Mouse (Mus musculus) intestine, embryonic 14.5 days (tissue): Measurements from ENCODE around the gene Eftud2. TPM values are rescaled to one million over a fixed set of nuclear protein-coding genes. Genes with fewer than 3 reads are reported as not detected.

ENCODE experiments used
- ATAC-seq: fragments of 200-750 bp; cut with Nextera tagmentation; replicated peaks from 2 replicates; pipeline ENCODE4 v1.8.0; 2017; ENCODE audit warnings: low read depth, moderate number of reproducible peaks, moderate TSS enrichment, moderate library complexity; ENCODE audit not compliant: low FRiP score, low TSS enrichment
- DNase-seq: peaks from one replicate; pipeline ENCODE4 v3.0.0-alpha.2; 2018; ENCODE audit warnings: low spot score
- H3K27ac ChIP-seq: fragments of 300-500 bp; sonication (generic); 2 replicates; pipeline ENCODE4 v1.5.1; 2014; ENCODE audit warnings: low read depth, mild to moderate bottlenecking, control low read depth
- H3K27me3 ChIP-seq: fragments of 300-500 bp; sonication (generic); replicated peaks from 2 replicates; pipeline ENCODE4 v1.6.1; 2014; ENCODE audit warnings: low read length, control low read depth; ENCODE audit not compliant: control insufficient read depth, insufficient read depth
- H3K36me3 ChIP-seq: fragments of 300-500 bp; sonication (generic); 2 replicates; pipeline ENCODE4 v1.6.1; 2014; ENCODE audit warnings: low read length, control low read depth; ENCODE audit not compliant: control insufficient read depth, insufficient read depth
- H3K4me1 ChIP-seq: fragments of 300-500 bp; sonication (generic); replicated peaks from 2 replicates; pipeline ENCODE4 v1.6.1; 2014; ENCODE audit warnings: low read length, control low read depth, mixed read lengths; ENCODE audit not compliant: control insufficient read depth, insufficient read depth
- H3K4me2 ChIP-seq: fragments of 300-500 bp; sonication (generic); 2 replicates; pipeline ENCODE4 v1.6.1; 2014; ENCODE audit warnings: low read length
- H3K4me3 ChIP-seq: fragments of 300-500 bp; sonication (generic); 2 replicates; pipeline ENCODE4 v1.5.1; 2014; ENCODE audit warnings: low read depth, low read length, control low read depth, mixed read lengths
- H3K9ac ChIP-seq: fragments of 300-500 bp; sonication (generic); 2 replicates; pipeline ENCODE4 v1.6.1; 2014; ENCODE audit warnings: mild to moderate bottlenecking, low read length
- H3K9me3 ChIP-seq: fragments of 300-500 bp; sonication (generic); 2 replicates; pipeline ENCODE4 v1.6.1; 2016; ENCODE audit warnings: low read length, control low read depth; ENCODE audit not compliant: control insufficient read depth
- WGBS: fragments of 180-500 bp; shearing (Covaris S2); extraction: QIAGEN DNeasy Blood & Tissue Kit; methylation state at CpG from one replicate; pipeline ENCODE4 v1.1.7; 2014; 5-methylcytosine and 5-hydroxymethylcytosine counted together
- polyA plus RNA-seq: library from polyadenylated mRNA; unstranded; fragments of >200 nt; fragmentation: Nextera tagmentation; extraction: Ambion mirVana; gene quantifications from 2 replicates; pipeline ENCODE4 v1.2.1, GENCODE M21; 2014

Gene Eftud2
- polyA plus RNA-seq = 180 and 184 TPM in 2 replicates

DNA sequence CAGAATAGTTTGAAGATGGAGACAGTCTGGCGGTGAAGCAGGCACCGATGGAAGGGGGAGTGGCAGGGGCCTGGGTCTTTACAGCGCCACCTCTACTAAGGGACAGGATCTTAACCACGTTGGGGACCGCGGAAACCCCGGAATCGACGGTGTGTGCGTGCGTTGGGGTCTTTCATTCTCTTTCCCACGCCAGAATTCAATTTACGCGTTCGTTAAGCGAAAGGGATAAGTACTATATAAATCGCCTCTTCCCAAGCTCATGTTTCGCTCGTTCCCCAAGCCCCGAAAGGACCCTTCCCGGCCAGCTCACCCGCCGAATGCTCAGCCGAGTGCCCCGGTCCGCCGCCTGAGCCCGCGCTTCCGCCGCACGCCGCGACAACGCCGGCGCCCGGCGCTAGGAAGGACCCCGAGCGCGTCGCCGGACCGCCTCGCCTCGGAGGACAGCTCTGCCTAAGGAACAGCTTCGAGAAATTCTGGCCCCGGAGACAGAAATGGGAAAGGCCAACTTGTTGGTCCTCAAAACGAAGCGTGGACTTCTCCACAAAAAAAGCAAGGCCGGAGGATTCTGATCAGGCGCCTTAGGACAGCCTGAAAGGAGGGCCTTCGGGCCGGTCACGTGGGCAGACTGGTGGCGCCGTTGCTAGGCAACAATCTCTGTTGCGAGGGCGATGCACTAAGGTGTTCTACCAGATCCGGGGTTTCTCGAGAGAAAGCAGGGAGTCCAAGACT, at the start of gene Eftud2, which contains the start of gene Ccdc103:
TSS of gene Eftud2 (minus strand) at position 401 of the 729 bp plus-strand sequence.
TSS of gene Ccdc103 (plus strand) at position 620 of the 729 bp plus-strand sequence.
- ATAC-seq (peak; percentile 92), DNase-seq (peak; percentile 99)
- whole genome bisulfite sequencing = under 1% methylated on average over 62 of the region's 62 CpGs
- Histone ChIP-seq H3K36me3 (peaks cover 20% of the 10 kb centered on the region), H3K9me3 (no peaks in the 10 kb centered on the region), H3K27me3 (no peaks in the 10 kb centered on the region), H3K4me1 (peaks cover 15% of the 10 kb centered on the region), H3K4me3 (peak within 1 kb of the TSS; percentile 62), H3K27ac (peak within 1 kb of the TSS; percentile 90), H3K9ac (peak within 1 kb of the TSS; percentile 69), H3K4me2 (peak within 1 kb of the TSS; percentile 80)

DNA sequence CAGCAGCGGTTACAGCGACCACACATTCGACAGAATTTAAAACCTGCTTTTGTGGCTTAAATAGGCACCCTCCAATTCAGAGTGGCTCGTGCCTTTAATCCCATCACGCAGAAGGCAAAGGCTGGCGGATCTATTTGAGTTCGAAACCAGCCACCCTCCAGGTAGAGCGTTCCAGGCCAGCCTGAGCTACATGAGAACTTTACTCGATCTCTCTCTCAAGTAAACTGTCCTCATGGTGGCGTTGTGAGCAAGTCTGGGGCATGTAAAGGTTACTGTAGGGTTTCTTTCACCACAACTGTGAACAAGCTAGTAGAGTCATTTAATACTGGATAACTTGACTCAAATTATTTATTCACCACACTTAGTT, 44.5 kb upstream of the Eftud2 start:
- peak overlapping the region; percentile 56 for H3K9ac ChIP-seq
- peak overlapping the region; percentile 77 for H3K4me3 ChIP-seq
- peak overlapping the region; percentile 92 for H3K27ac ChIP-seq
- ATAC-seq (peak; percentile 19; the same call in 1 of the 2 replicates), DNase-seq (no peak)
- H3K27me3 ChIP-seq = no peaks in the 10 kb centered on the region
- peaks cover 6% of the 10 kb centered on the region; the same call in 1 of the 2 replicates for H3K4me1 ChIP-seq
- H3K4me2 ChIP-seq = peak overlapping the region; percentile 50
- H3K9me3 ChIP-seq = no peaks in the 10 kb centered on the region
- peaks cover 3% of the 10 kb centered on the region for H3K36me3 ChIP-seq
- under 1% methylated on average over 10 of the region's 10 CpGs for WGBS

DNA sequence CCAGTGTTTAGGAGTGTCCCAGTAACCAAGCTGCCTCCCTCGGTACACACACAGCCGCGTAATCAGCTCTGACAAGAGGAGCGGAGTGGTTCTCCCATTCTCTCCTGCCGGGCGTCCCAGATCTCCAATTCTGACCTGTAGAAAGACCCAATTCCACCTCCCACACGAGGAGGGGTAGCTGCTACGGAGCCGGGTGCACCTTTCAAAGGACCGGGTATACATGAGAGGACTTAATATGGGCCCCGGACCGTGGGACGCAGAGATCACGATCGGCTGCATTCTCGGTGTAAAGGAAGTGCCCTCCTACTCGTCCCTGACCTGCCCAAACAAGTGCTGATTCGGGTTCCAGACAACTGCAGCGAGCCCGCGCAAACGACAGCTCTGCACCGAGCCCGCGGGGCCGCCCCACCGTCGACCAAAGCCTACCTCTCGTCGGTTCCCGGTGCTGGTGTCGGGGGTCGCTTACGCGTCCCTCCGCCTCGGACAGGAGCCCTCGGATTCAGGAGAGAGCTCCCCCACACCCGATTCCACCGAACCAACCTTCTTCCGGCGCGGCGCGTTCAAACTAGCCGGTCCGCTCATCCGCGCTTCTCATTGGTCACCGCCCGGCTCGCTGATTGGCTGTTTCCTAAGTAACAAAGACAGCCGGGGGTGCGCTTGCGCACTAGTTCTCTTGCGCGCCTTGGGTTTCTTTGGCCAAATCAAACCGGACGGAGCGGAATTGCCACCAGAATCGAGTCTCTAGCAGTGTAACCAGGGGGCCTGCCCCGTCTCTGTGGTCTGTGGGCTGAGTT, 44.0 kb upstream of the Eftud2 start, which contains the start of gene Kif18b:
TSS of gene Kif18b (minus strand) at position 568 of the 794 bp plus-strand sequence.
- Histone ChIP-seq H3K9ac (peak within 1 kb of the TSS; percentile 56), H3K4me2 (peak within 1 kb of the TSS; percentile 50), H3K36me3 (peaks cover 3% of the 10 kb centered on the region), H3K27ac (peak within 1 kb of the TSS; percentile 92), H3K4me1 (peaks cover 6% of the 10 kb centered on the region; the same call in 1 of the 2 replicates), H3K27me3 (no peaks in the 10 kb centered on the region), H3K4me3 (peak within 1 kb of the TSS; percentile 77), H3K9me3 (no peaks in the 10 kb centered on the region)
- ATAC-seq (peak; percentile 91), DNase-seq (peak; percentile 95)
- WGBS = under 1% methylated on average over 62 of the region's 62 CpGs

DNA sequence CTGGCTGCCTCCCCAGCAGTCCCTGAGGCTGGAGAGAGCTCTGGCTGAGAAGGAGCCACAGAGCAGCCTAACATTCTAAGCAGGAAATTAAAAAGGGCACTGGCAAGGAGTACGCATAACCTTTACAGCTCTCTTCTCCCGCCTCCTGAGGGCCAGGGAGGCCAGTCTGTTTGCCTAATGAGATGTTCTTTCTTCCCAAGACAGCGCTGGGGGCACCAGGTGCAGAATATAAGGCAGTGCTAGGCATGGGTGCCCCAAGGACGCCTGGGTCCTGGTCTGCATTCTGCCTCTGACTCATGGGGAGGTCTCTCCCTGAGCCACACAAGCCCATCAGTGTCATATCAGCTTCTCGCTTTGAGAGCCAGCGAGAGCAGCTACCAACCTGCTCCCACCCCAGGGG, 40.7 kb upstream of the Eftud2 start:
- peaks cover 3% of the 10 kb centered on the region for H3K36me3 ChIP-seq
- no peaks in the 10 kb centered on the region for H3K9me3 ChIP-seq
- H3K27me3 ChIP-seq = no peaks in the 10 kb centered on the region
- ATAC-seq = no peak
- peaks cover 6% of the 10 kb centered on the region; the same call in 1 of the 2 replicates for H3K4me1 ChIP-seq
- no peak overlapping the region for H3K4me3 ChIP-seq
- no peak overlapping the region for H3K27ac ChIP-seq
- 80% methylated on average over 6 of the region's 6 CpGs for WGBS
- H3K4me2 ChIP-seq = no peak overlapping the region
- H3K9ac ChIP-seq = no peak overlapping the region
- no peak for DNase-seq

DNA sequence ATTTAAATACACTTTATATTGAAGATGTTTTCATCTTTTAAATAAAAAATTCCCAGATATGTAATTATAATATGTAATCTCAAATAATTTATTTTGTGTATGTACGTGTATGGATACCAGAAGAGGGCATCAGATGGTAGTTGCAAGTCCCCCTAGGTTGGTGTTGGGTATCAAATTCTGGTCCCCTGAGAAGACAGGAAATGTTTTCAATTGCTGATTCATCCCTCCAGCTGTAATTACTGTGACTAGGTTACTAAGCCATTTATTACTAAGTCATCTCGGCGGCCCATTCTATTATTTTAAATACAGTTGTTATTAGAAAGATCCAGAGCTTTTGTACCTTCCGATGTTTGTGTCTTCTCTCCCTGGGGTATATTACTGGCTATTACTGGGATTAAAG, 37.3 kb upstream of the Eftud2 start:
- Histone ChIP-seq H3K9ac (no peak overlapping the region), H3K4me2 (no peak overlapping the region), H3K4me1 (peaks cover 6% of the 10 kb centered on the region; the same call in 1 of the 2 replicates), H3K9me3 (no peaks in the 10 kb centered on the region), H3K36me3 (peaks cover 37% of the 10 kb centered on the region), H3K4me3 (no peak overlapping the region), H3K27me3 (no peaks in the 10 kb centered on the region), H3K27ac (no peak overlapping the region)
- no peak for ATAC-seq
- WGBS = 85% methylated on average over 4 of the region's 4 CpGs
- no peak for DNase-seq

DNA sequence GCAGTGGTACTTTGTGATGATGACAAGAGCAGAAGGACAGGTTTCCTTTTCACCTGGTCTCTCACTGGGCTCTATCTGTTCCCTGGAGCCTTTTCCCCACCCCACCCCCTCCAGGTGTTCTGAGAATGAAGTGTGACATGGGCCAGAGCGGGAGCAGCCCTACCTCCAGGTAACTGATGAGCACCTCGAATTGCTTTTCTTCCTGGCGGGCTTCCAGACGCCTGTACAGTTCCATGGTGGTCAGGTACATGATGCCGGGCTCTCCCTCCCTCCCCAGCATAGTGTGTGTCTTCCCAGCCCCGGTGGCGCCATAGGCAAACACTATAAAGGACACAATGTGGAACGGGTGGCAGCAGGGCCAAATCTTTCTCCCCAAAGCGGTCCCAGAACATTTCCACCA, 34.6 kb upstream of the Eftud2 start:
- Histone ChIP-seq H3K9ac (no peak overlapping the region), H3K4me2 (no peak overlapping the region), H3K27me3 (no peaks in the 10 kb centered on the region), H3K9me3 (no peaks in the 10 kb centered on the region), H3K4me3 (no peak overlapping the region), H3K36me3 (peaks cover 59% of the 10 kb centered on the region), H3K4me1 (no peaks in the 10 kb centered on the region), H3K27ac (no peak overlapping the region)
- DNase-seq (no peak), ATAC-seq (no peak)
- 89% methylated on average over 9 of the region's 9 CpGs for whole genome bisulfite sequencing

DNA sequence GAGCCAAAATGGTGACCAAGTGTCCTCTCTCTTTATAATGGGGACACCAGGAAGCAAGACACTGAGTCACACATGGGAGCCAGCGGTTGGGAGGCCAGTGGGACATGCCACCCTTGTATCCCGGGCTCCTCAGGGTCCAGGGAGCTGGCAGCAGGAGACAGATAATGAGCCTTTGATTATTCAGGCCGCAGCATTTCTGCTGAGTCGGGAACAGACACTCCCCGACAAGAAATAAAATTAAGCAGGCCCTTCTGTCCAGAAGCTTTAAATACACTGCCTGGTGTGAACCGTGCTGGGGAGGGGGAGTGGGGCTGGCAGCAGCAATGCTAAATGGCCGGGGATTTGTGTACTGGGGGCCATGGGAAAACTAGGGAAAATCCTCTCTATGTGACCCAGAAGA, 30.6 kb upstream of the Eftud2 start:
- no peaks in the 10 kb centered on the region for H3K27me3 ChIP-seq
- H3K4me2 ChIP-seq = no peak overlapping the region
- no peaks in the 10 kb centered on the region for H3K9me3 ChIP-seq
- ATAC-seq (no peak), DNase-seq (no peak)
- no peak overlapping the region for H3K4me3 ChIP-seq
- peaks cover 97% of the 10 kb centered on the region for H3K36me3 ChIP-seq
- no peaks in the 10 kb centered on the region for H3K4me1 ChIP-seq
- 60% methylated on average over 7 of the region's 7 CpGs for WGBS
- no peak overlapping the region for H3K27ac ChIP-seq
- no peak overlapping the region for H3K9ac ChIP-seq

DNA sequence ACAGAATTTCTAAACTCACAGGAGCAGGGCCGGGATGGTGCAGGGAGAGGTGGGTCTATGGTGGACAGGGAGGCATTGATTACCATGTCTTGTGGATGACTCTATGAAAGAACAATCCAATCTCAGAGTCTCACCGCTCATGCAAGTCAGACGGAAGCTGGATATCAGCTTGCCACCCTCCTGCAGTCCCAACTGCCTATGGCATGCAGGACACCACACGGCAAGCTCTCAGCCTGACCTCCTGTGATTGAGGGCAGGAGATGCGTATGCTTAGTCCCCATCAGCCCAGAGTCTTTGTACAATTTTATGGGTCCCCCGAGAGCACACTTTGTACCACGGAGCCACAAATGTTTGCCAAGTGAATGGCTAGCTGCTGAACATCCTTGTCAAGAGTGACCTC, 22.9 kb upstream of the Eftud2 start:
- no peak for DNase-seq
- 78% methylated on average over 7 of the region's 7 CpGs for WGBS

More for the DNA sequence above, 22.9 kb upstream of the Eftud2 start:
- Histone ChIP-seq H3K9me3 (no peaks in the 10 kb centered on the region), H3K4me3 (no peak overlapping the region), H3K4me1 (no peaks in the 10 kb centered on the region), H3K36me3 (peaks cover 37% of the 10 kb centered on the region), H3K27me3 (no peaks in the 10 kb centered on the region), H3K4me2 (no peak overlapping the region), H3K9ac (no peak overlapping the region), H3K27ac (no peak overlapping the region)
- ATAC-seq = no peak
